Mouse (Mus musculus): Measurements from ENCODE around the gene Pafah2.

The Pafah2 gene

GRCm38 (mm10) chr4:134395977-134396825 is at the start of gene Pafah2:
Pafah2 (plus strand) TSS chr4:134396320.
- peak; percentile 92 for DNase-seq

GRCm38 (mm10) chr4:134348078-134348477 is 48.0 kb upstream of the Pafah2 start:
- no peak for DNase-seq

GRCm38 (mm10) chr4:134348545-134348944 is 47.6 kb upstream of the Pafah2 start:
- DNase-seq = no peak

DNA sequence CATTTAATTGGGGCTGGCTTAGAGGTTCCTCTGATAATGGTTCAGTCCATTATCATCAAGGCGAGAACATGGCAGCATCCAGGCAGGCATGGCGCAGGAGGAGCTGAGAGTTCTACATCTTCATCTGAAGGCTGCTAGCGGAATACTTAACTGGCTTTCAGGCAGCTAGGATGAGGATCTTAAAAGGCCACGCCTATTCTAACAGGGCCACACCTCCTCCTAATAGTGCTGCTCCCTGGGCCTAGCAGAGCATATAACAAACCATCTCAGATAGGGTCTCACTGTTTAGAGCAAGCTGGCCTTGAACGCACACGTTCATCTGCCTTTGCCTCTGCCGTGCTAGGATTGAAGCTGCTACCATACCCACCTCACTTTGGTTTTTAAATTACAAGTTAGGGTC is 46.3 kb upstream of the Pafah2 start:
- no peak for DNase-seq

GRCm38 (mm10) chr4:134350641-134351040 is 45.5 kb upstream of the Pafah2 start:
- no peak for DNase-seq

DNA sequence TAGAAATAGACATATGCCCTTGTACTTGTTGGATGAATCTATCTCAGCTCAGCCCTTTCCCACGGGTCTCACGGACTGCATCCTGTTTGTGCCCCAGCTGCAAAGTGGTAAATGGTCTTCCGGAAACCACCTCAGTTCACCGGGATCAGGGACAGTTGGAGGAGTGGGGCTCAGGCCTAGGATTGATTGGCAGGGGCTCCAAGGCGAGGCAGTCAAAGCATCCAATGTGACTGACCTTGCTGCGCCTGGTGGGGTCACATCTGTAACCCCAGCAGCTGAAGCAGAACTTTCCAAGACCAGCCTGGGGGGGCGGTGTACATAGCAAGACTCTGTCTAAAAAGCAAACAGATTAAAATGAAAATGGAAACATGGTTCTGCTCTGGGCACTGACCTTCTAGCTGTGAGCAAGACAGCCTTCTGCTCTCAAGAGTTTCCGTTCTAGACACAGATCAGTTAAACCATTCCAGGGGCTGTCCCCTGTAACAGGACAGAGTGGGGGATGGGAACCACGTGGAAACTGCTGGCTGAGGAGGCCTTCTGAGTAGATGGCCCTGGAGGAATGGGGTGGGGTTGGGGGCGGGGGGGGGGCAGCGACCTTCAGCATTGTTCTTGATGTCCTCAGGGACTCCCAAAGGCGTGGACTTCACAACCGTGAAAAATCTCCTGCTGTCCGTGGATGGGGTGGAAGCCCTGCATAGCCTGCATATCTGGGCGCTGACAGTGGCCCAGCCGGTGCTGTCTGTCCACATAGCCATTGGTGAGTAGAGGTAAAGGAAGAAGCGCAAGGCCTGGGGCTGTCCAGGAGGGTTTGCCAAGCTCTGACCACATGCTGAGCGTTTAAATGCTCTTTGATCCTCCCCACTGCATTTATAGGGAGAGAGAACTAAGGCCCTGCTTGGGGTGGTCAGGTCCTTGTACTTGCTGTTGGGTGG is 44.5 kb upstream of the Pafah2 start:
- DNase-seq = no peak

- no peak for DNase-seq
Measured at GRCm38 (mm10) chr4:134352261-134352707, 43.8 kb upstream of the Pafah2 start.

DNA sequence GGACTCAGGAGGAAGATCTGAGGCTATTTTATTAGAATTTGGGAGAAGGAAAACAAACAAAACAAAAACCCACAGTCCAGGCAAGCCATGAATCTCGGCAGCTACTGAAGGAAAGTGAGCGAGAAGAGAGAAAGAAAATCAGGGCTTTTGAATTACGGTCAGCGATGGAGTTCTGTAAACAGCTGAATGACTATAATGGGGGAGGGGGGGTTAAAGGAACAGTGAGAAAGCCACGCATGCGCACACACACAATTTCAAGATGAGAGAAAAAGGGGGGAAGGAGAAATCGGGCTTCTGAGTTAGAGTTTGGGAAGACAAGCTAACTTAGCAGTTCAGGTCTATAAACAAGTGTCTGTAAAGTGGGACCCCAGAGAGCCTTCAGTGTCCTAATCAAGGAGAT is 43.2 kb upstream of the Pafah2 start:
- DNase-seq = no peak

DNA sequence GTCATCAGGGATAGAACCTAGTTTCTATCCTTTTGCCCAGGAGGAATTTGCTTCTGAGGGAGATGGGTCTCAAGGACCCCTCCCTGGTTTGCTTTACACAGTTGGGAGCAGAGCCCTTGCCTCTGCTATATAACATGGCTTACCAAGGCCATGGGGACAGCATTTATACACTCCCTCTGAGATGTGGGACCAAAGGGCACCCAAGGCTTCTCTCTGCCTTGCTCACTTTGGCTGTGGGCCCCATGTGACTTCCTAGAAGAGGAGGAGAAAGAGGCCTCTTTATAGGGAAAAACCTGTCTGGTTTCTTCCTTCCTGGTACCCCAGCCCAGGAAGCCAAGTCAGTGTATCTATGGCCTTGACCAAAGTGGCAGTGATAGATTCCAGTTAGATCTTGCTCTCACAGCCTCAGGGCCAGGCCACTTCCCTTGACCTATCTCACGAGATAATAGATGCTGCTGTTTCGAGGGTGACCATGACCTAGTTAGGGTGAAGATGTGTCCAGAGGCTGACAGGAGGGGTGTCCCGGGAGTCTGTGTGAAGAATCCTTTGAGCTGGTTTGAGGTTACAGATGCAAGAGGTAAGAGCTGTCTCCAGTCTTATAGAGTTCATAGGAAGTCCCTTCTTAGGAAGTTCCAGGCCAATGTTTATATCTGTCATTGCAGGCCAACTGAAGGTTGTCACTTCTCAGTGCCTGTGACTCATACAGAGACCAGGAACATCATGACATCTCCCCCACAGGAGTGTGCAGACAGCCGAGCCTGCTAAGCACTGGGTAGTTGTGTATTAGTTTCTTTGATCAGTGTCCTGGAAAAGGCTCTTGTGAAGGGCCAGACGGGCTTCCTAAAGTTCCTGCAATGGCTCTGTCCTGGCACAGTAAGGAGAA is 42.4 kb upstream of the Pafah2 start:
- DNase-seq = no peak

GRCm38 (mm10) chr4:134355841-134356452 is 40.2 kb upstream of the Pafah2 start:
- no peak for DNase-seq

DNA sequence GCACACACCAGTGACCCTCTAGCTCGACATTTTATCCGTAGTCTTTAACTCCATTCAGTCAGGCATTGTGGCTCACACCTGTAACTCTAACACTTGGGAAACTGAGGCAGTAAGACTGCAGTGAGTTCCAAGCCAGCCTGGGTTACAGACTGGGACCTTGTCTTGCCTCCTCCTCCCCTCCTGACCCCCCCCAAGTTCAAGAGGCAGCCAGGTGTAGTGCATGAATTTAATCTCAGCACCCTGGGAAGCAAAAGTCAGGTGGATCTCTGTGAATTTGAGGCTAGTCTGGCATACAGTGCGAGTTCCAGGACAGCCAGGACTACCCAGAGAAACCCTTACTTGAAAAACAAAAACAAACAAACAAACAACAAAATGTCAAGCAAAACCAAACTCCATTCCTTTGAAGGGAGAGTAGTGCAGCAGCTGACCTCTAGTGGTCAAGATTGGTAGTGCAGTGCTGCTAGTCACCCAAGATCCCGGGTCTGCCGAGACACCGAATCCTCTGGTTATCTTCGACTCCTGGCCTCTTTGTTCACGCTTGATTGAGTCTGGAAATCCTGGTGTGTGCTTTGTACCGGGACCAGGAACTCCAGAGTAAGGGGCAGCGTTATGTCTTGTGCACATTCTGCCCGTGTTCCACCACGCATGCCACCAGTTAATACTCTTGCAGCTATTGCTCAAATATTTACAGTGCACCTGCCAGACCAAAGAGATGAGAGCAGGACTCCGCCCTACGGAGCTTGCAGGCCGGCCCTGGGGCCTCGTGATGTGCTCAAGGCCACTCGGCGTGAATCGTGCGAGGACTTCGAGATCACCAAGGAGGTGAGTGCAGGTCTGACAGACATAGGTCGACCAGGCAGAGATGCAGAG is 39.3 kb upstream of the Pafah2 start:
- DNase-seq = peak; percentile 87

GRCm38 (mm10) chr4:134357461-134357771 is 38.7 kb upstream of the Pafah2 start:
- no peak for DNase-seq

GRCm38 (mm10) chr4:134359649-134360048 is 36.5 kb upstream of the Pafah2 start:
- DNase-seq = no peak

DNA sequence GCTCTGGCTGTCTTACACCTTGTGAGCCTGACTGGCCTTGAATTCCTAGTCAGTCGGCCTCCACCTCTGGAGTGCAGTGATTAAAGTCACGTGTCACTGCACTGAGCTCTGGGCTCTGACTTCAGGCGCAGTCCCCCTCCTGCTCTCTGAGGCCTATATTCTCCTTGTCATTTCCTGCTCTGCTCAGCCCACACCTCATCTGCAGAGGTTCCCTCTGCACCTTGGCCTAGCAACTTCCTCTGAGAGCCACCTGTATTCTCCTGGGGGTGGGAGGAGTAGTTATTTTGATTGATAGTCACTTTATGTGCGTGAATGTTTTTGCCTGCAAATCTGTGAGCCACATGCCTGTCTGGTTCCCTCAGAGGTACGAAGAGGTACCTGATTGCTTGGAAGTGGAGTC is 34.9 kb upstream of the Pafah2 start:
- no peak for DNase-seq

DNA sequence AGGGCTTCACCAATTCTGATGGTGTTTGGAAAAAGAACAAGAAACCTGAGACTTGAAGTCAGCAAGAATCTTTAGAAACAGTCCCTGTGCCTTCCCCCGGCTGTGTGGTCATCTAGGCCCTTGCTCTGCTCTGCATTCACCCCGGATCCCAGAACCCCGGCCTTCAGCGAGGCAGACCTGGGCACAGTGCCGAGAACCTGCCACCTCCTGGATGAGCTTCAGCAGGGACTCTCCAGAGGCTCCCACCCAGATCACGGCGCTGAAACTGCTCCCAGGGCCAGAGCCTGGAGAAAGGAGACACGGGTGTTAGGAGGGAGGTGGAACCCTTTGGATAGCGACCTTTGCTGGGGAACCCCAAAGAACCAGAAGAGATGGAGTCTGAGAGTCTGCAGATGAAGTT is 34.0 kb upstream of the Pafah2 start:
- DNase-seq = no peak

- DNase-seq = peak; percentile 87
Measured at GRCm38 (mm10) chr4:134362586-134362985, 33.5 kb upstream of the Pafah2 start.

- no peak for DNase-seq
Measured at GRCm38 (mm10) chr4:134365280-134365679, 30.8 kb upstream of the Pafah2 start.

DNA sequence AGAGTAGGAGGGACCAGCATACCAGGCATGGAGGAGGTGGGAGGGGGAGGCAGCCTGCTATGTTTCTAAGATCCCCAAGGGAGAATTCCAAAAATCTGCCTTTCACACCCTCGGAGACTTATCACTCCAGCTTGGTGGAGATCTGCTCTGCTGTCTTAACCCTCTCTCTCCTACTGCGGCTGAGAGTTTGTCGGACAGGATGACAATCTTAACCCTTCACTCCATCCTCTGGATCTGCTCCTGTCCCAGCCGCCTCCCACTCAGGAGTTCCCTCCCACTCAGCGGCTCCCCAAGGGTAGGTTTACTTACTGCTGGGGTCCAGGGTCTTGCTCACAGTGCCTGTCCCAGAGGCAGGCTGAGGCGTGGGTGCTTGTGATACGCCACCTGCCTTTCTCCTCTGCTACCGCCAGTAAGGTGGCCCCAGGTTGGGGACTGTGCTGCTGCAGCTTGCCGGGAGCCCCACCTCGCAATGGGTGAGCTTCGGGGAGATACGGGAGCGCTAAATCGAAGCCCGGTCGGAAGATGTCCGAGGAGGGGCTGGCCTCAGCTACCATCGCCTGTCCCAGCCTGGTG is 25.4 kb upstream of the Pafah2 start:
- peak; percentile 49 for DNase-seq

- no peak for DNase-seq
Measured at GRCm38 (mm10) chr4:134371316-134371855, 24.7 kb upstream of the Pafah2 start.

DNA sequence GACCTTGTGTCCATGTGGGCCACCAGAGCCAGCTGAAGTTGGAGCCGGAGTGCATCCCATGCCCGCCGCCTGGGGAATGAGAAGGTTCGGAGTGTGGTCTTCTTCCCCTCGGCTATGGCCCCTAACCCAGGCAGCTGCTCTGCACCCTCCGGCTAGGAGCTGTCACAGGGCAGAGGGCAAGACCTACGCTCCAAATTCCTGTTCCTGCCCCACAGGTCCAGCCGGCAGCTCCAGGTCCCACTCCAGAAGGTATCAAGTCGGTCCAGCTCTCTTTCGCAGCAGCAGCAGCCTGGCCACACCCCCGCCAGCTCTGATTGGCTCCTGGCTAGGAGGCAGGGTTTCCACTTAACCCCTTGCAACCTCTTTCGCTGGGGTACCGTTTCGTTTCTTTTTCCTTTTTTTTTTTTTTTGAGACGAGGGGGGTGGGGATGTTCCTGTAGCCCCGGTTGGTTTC is 23.8 kb upstream of the Pafah2 start:
- DNase-seq = peak; percentile 85

- no peak for DNase-seq
Measured at GRCm38 (mm10) chr4:134373295-134373694, 22.8 kb upstream of the Pafah2 start.
